Mouse (Mus musculus) testis, postnatal 10 days (tissue): ENCODE data around the gene Mef2a.
A peak's percentile ranks its signal among the peaks of the same experiment; 100 is the strongest.
"Not testable (repeated sequence)": the region's sequence is repeated elsewhere in the genome, so short reads cannot be mapped to it uniquely, and the experiment has no call there.

Experiments
- DNase-seq: peaks from one replicate; pipeline ENCODE4 v3.0.0; 2021; ENCODE audit warnings: low spot score

The Mef2a gene

DNA sequence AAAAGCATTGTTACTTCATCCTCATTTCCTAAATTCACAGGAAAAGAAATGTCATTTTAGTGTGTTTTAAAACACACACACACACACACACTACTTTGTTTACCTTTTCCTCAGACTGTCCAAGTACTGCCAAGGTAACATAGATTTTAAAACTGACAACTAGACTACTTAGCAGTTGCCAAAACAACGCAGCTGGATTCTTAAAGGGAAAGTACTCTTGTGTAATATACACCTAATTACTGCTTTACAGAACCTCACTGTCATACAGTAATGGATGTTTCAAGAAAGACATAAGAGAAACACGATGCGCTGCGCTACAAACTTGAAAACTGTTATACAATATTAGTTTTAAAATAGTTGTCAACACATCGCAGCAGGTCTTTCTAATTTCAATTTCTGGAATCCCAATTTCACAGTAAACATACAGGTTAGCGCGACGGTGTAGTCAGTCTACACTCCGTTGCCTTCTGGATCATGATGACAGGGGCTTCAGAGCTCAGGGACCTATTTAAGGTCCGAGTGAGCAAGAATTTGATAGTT, 1.2 kb downstream of the Mef2a start:
- DNase-seq = no peak

- DNase-seq = no peak
Observed at GRCm38 (mm10) chr7:67369645-67370044, 3.0 kb downstream of the Mef2a start.

DNA sequence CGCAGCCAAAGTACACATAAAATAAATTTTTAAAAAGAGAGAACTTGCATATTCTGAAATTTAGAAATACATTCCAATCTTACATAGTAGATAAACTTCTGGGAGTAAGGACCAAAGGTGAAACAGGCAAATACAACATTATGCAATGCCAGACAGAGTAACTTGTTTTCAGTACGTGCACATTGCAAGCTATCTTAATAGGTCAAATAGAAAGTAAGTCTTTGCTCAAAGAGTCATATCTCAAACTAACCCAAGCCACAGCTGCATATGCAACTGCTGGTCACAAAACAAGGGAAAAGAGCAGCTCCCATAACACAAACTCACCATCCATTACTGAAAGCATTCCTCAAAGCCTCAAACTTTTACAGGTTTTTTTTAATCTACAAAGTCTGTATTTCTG, 4.3 kb downstream of the Mef2a start:
- DNase-seq = no peak

GRCm38 (mm10) chr7:67360588-67360987, 12.1 kb downstream of the Mef2a start:
- no peak for DNase-seq

DNA sequence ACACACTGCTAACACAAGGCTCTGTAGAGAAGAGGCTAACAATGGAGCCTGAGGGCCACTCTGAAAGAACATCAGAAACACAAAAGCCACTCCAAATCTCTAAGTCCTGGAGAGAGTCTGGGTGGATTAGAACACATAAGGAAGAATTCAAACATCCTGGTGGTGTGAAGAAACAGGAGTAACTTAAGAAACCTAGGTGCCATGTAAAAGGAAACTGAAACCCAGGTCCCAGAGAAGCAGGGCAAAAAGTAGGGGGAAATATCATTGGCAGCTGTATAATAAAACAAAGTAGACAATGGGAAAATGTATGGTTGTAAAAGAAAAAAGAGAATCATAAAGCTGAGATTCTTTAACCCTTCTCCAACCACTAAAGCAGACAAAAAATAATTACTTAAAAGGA, 12.8 kb downstream of the Mef2a start:
- DNase-seq = no peak

GRCm38 (mm10) chr7:67355870-67356269, 16.8 kb downstream of the Mef2a start:
- no peak for DNase-seq

DNA sequence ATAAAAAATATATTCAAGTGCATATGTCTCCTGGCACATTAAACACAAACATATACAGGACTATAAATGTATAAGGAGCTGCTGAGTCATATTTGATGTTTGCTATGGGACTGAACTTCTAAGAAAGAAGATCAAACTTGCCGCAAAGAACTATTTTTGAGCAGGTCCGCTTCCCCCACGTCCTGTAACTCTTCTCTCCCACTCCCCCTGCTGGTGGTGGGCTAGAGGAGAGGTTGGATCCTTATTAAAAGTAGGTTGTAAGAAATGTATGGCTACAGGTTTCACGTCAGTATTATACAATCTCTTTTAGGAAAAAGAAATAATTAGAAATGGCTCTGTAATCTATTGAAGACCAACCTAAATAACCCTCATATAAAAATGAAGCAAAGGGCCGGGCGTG, 19.0 kb downstream of the Mef2a start:
- no peak for DNase-seq

- no peak for DNase-seq
Observed at GRCm38 (mm10) chr7:67352989-67353388, 19.7 kb downstream of the Mef2a start.

GRCm38 (mm10) chr7:67344443-67344842, 28.2 kb downstream of the Mef2a start:
- DNase-seq = no peak

- no peak for DNase-seq
Observed at GRCm38 (mm10) chr7:67342067-67342625, 30.5 kb downstream of the Mef2a start.

DNA sequence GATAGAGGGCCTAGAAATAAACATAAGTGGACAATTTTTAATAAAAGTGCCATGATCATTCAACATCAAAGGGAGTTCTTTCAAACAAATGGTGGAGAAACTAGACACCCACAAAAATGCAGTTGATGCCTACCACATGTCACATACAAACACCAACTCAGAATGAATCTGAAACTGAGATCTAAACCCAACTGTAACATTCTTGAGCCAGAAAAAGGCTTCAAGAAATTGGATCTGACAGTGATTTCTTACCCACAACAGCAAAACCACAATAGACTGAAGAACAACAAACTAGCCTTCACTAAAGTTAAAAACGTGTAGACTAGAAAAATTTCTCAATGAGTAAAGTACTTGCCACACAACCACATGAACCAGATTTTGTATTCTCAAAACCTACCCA, 52.3 kb downstream of the Mef2a start:
- DNase-seq = no peak

- no peak for DNase-seq
Observed at GRCm38 (mm10) chr7:67318697-67319096, 54.0 kb downstream of the Mef2a start.

DNA sequence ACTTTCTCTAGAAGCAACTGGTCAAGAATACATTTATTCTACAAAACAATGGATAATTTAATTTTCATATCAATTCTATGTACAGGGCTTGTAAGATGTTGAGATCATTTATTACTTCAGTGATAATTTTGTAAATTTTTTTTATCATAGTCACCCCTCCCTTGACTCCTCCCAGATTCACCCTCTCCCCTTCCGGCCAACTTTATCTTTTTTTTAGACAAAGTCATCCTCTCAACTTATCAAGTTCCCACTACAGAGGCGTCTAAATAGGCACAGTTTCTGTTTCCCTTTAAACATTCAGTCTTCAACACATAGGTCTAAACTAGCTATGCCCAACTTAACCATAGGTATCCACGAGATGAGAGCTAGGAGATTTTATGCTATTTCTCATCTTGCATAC, 59.5 kb downstream of the Mef2a start:
- DNase-seq = no peak

GRCm38 (mm10) chr7:67310151-67310550, 62.5 kb downstream of the Mef2a start:
- no peak for DNase-seq

- DNase-seq = no peak
Observed at GRCm38 (mm10) chr7:67308102-67308501, 64.6 kb downstream of the Mef2a start.

DNA sequence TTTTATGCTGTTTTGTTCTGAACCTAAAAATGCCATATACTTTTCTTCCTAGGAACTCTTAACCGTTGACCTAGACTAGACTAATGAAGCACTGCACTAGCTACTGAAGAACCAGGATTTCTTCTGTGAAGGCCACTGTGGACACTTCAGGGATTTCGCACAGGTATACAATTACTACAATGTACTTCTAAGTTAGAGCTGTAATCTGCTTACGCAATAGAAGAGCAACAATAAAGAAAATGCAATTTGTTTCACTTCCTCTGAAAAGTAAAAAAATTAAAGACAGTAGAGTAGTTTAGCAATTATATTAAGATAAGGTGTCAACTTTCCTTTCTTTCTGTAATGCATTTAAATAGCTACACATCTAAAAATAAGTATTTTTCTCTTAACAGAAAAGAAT, 65.6 kb downstream of the Mef2a start:
- no peak for DNase-seq

DNA sequence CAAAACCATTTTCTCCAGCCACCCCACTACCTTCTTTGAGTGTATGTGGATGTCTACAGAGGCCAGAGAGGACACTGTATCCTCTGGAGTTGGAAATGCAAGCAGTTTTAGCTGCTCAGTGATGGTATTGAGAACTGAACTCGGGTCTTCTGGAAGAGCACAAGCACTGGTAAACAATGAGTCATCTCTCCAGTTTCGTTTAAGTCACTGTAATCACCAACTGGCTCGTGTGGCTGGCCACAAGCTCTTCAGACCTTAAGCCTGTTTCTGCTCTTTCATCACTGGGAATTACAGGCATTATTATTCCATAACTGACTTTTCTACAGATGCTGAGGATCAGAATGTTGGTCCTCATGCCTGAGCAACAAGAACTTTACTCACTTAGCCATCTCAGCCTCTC, 67.7 kb downstream of the Mef2a start:
- no peak for DNase-seq

DNA sequence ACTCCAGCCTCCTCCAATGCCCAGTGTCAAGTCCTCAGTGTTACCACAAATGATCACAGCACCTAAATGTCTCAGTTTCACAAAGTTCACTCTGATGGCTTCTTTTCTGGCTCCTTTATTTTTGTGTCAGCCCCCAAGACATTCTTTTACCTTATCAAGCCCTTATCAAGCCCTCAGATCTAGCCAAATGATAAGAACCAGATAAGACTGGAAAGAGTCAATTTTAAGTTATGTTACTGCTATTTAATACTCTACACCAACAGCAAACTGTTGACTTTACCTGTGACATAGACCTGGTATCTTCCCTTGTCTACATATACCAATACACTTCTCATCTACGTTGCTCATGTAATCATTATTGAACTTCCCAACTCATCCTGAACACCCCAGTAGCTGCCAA, 76.2 kb downstream of the Mef2a start:
- DNase-seq = no peak

DNA sequence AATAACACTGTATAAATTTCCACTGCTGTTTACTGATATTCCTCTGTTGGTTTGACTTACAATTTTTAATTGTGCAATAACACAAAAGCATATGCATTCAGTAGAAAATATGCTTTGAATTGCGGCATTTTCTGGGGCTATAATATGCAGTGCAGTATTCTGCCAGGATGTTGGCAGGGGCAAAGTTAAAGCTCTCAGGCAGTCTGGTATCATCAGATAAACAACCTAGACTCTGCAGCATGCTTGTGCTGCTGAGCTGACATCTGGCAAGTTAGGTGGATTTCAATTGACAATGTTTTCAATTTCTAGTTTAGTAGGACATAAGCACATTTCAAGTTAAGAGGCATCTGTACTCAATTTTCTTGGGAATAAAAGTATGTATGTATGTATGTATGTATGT, 81.3 kb downstream of the Mef2a start:
- no peak for DNase-seq

DNA sequence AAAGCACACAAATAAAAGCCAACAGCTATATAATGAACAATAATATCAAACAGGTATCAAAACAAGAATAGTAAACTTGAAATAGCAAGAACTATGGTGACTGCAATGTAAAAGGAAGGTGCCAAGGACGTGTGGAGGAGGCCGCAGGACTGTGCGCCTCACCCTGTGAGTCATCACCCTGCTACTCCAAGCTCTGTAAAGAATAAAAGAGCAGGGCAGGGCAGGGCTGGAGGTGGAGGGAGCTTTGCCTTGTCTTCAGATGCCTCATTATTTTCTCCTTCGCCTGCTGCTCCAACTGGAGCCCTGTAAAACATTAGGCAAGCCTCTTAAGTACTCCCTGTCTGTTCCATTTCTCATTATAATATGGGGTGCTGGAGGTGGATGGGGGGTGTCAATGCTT, 85.2 kb downstream of the Mef2a start:
- no peak for DNase-seq

GRCm38 (mm10) chr7:67283581-67283980, 89.1 kb downstream of the Mef2a start:
- no peak for DNase-seq

- DNase-seq = not testable (repeated sequence)
Observed at GRCm38 (mm10) chr7:67270447-67270846, 102.2 kb downstream of the Mef2a start.

DNA sequence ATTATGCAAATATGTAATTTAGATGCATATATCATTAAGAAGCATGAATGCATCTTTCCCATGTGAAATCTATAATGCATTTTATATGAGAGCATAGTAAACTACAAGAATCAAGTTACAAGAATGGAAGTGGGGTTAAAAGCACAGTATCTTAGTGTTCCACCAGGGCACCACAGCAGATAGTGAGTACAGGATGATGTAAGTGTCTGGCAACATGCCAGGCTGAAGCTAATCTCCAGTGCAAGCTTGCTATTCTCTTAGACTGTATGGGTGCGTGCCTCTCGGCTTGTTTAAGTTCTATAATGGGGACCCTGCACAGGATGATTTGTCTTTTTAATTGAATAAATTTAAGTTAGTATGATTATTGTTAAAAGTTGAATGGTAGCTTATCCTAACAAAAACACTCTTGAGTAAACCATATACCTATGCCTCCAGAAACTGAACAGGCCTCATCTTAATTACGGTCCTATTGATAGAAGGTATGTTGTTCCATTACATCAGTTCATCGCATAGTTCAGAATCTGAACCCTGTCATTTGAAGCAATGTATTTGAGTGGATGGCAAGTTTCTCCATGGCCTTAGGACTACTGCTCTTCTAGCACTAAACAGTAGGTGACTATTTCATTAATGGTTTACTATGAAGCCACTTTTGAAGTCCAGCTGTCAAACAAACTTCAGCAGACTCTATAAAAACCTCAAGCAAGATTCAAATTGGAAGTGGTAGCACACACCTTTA, 112.7 kb downstream of the Mef2a start:
- DNase-seq = peak; percentile 84

DNA sequence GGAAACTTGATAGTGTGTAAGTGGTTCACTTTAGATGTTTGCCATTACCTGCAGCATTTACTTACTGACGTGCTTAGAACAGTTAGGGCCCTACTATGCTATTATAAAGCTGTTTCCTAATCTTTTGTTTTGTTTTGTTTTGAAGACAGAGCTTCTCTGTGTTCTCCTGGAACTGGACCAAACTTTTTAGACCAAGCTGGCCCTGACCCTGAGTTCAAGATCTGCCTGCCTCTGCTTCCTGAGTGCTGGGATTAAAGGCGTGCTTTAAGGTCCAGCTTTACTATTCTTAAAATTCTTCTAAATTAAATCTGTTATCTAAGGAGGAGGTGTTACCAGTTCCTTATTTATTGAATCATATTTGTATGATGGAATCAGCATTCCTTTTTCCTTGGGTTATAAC, 126.6 kb downstream of the Mef2a start:
- DNase-seq = no peak
